Mouse (Mus musculus): Measurements from ENCODE around the gene Igsf11.
A peak's percentile ranks its signal among the peaks of the same experiment; 100 is the strongest.

Igsf11 gene

DNA sequence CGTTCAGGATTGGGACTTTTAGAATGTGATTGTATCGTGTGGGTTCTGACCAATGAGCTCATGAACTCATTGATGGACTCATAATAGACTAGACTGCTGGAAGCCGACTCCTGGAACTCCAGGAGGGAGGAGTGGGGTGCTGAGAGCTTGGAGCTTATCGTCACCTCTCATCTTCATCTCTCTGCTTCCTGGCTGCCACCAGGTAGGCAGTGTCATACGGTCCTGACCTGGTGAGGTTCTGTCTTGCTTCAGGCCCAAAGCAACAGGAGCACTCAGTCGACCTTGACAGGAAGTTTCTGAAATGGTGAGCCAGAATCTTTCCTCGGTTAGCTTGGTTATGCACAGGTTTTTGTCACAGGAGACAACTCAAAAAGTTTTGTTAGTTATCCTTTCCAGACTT lies at the start of gene Igsf11:
TSS of gene Igsf11 (plus strand) at position 301 of the 400 bp plus-strand sequence.
- DNase-seq (ENCODE audit: low spot score): no peak

DNA sequence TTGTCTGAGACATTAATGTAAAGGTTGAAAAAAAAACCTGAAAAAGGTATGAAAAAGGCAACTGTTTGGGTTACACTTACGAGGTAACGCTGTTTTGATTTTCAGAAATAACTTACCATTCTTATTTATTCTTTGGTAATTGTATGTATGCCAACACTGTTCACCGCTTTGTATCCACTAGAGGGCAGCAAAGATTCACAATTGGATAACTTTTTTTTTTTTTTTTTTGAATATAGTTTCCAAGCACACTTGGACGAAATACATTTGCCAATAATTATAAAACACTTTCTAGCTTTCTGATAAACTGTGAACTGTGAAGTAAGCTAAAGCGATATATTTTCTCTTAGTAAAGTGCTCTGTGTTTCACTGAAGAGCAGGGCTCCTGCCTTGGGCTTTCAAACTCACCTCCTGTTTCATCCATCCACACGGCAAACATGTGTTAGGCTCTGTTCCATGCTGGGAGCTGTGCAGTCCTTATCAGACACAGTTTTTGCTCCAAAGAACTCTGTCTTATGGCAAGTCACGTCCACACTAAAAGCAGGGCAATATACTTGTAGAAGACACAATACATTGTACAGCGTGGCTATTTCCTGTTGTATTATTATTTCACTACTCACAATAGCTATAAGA lies 34.2 kb upstream of the Igsf11 start:
- no peak for DNase-seq (ENCODE audit: low spot score)

DNA sequence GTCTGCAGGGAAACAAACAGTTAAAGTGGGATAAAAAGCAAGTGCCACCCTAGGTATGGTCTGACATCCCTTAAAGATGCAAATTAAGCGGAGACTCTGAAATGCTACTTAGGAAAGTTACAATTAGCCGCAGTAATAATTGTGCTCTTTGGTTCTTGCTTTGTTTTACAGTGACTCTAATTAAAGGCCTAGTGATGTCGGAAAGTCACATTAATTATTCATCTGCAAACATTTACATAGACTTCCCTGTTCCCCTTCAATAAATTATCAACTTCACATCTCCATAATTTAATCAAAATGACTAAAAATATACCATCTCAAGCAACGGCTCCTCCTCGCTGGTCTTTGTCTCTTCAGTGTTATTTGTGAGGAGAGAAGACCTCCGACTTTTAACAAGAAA lies 31.9 kb upstream of the Igsf11 start:
- no peak for DNase-seq (ENCODE audit: low spot score)

GRCm38 (mm10) chr16:38864358-38864757 lies 28.1 kb upstream of the Igsf11 start:
- no peak for DNase-seq (ENCODE audit: low spot score)

GRCm38 (mm10) chr16:38873231-38873630 lies 19.2 kb upstream of the Igsf11 start:
- no peak for DNase-seq (ENCODE audit: low spot score)

DNA sequence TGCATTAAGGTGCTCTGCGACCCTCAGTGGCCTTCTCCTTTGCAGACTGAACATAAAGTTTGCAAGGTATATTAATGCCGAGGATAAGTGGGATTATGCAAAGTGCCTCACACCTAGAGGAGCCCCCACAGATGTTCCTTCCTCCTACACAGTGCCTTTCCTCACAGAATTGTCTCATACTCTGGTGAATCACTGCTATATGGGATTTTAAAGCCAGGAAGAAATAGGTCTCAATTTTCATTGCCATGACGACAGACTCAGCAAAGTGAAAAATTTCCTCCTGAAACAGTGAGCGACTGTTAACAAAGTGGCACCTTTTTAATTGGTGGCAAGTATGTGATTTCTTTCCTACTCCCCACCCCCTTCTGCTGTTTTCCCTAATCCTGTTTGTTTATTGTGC lies 18.0 kb upstream of the Igsf11 start:
- DNase-seq (ENCODE audit: low spot score): no peak

DNA sequence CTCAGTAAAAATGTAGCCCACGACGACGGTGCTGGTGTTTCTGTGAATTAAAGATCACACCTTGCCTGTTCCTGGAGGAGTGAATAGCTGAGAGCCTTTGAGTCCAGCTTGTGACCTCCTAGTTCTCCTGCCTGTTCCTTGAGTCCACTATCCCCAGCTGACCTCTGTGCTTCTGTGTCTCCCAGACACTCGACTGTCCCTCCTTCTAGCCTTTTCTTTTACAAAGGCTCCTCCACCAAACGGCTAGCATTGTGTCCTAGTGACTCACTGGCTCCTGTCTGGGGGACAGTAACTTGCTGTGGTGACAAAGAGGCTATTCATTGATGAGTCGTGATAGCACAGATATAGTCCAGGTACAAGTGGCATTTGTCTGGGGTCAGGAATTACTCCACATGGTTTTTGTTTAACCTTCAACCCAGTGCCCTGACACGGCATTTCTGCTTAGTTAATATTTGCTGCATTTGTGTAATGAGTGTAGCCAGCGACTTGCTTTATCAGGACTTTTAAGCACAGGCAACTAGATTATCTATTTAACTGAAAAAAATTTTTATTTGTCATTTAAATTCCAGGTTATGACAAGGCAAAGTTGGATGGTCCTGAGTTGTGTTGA lies 6.5 kb downstream of the Igsf11 start:
- DNase-seq (ENCODE audit: low spot score): peak; percentile 77

GRCm38 (mm10) chr16:38900024-38900423 lies 7.6 kb downstream of the Igsf11 start:
- DNase-seq (ENCODE audit: low spot score): peak; percentile 66

DNA sequence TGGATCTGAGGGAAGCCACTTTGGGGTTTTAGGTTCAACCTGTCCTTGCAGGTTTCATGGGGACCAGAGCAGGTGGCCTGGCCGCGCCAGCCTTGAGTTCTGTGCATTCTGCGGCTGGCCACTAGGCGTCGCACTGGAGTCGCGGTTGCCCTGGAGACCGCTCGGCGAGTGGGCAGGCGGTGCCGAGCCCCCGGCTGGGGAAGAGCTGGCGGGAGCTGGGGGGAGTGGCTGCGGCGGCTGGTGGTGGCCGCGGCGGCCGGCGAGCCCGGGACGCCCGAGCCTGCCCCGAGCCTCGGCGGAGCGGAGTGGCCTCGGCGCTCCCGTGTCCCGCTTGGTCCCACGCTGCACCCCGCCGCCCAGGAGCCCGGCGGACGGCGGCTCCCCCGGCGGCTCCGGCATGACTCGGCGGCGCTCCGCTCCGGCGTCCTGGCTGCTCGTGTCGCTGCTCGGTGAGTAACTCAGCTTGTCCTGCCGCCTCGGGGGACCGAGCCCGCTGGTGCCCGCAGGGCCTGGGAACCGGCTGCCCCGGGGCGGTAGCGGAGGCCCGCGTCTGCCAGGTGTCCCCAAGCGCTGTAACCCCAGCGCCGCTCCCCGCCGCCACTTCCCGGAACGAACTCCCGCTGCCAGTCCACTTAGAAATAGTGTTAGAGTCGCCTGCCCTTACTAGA lies 9.8 kb downstream of the Igsf11 start:
- DNase-seq (ENCODE audit: low spot score): peak; percentile 90

DNA sequence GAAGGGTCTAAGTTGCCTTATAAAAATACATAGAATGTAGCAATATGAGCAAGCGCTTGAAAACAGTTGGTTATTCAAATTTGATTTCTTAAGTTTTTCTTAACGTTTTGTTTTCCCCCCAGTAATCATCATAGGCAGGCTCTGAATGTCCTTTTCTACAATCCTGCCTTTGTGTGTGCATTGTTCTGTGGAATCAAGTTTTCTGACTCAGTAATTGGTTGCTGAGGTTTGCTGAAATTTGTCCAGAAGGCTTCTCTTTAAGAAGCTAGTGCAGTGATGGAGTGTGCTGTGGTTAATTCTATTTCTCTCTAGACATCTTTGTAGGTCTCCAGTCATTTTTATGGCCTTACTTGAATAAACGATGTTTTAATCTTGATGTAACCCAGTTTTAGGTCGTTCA lies 10.5 kb downstream of the Igsf11 start:
- no peak for DNase-seq (ENCODE audit: low spot score)

DNA sequence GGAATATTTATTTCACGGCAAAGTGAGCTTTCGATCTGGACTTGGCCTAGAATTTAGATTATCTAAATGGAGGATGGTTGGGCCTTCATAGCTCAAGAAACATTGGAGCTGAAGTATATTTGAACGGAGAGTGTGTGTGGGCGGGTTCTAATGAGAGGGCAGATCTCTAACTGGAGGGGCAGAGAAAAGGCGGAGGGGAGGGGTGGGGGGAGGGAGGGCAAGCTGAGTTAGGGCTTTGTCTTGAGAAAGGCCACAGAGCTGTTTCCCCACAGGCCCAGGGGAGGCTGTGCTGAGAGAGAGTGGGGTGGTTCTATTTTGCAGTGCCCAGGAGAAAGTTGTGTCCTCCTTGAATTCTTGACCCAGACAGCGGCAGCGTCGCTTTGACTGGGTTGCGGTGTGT lies 11.7 kb downstream of the Igsf11 start:
- DNase-seq (ENCODE audit: low spot score): no peak

- no peak for DNase-seq (ENCODE audit: low spot score)
Measured at GRCm38 (mm10) chr16:38905911-38906310, 13.4 kb downstream of the Igsf11 start.

- DNase-seq (ENCODE audit: low spot score): no peak
Measured at GRCm38 (mm10) chr16:38908304-38908703, 15.8 kb downstream of the Igsf11 start.

DNA sequence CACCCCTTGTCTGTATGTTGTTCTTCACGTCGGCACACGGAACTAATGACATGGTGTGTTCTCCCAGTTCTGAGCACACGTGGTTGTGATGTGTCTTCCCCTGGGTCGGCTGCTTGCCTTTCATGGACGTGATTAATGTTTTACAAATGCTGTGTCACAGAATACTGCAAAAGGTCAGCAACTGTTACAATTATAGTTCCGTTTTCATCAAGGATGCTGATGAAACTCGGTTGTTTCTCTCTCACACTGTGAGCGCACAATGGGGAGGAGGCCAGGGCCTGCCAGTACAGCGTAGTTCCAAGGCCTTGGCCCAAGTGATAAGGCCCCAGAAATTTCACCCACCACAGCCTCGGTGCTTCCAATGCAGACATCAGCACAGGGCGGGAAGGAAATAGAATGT lies 17.0 kb downstream of the Igsf11 start:
- DNase-seq (ENCODE audit: low spot score): no peak

DNA sequence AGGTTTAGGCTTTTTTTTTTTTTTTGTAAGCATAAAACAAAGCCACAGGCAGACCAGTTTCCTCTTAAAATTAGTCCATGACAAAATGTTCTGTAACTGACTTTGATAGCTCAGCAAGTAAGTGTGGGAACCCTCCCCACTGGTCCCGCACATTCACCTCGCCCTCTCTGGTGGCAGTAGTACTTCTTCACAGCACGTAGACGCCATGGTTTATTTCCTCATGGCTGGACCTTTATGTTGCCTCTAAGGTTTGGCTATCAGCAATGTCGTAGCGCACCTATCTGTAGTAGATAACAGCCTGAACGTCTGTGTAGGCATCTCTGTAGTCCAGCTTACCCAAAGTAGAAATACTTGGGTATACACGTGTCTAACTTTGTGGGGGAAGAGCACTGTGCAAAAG lies 17.6 kb downstream of the Igsf11 start:
- DNase-seq (ENCODE audit: low spot score): no peak

GRCm38 (mm10) chr16:38915451-38915850 lies 23.0 kb downstream of the Igsf11 start:
- DNase-seq (ENCODE audit: low spot score): no peak

DNA sequence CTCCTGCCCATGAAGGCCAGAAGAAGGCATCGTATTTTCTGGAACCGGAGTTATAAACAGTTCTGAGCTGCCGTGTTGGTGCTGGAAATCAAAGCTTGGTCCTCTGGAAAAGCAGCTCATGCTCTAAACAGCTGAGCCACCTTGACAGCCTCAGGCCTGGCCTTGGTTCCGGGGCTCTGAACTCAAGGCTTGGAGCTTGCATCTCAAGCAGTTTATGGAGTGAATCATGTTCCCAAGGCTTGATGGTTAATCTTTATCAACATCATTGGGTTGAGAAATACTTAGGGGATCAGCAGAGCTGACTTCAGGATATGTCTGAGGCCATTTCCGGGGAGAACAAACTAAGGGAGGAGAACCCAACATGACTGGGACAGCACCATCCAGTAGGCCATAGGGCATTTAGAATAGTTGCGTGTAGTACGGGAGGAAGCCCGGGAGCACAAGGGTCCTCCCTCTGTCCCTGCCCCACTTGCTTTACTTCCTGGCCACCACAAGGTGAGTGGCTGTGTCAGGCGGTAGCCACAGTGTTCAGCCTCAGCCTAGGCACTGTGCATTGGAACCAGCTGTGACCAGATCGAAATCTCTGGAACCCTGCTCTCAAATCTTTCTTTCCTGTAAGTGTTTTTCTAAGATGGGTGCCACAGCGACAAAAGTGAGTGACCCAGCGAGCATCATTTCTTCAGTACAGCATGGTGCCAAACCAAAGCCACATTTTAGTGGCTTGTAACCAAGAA lies 23.7 kb downstream of the Igsf11 start:
- no peak for DNase-seq (ENCODE audit: low spot score)

DNA sequence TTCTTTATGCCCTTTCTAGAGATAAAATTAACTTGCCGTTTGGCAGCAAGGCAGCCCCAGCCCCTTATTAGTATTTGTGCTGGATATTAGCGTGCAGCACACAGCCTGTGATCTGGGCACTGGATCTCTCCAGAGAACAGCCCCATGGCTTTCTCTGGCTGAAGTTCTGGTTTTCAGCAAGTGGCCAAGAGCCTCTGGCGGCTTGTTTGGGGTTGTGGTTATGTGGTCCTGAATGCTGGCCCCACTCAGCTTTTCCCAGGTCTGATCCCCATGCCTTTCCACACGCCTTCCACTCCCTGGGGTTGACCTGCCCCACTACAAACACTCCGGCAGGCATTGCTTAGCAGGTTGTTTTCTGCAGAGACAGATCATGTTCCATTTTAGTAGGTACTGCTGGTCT lies 24.4 kb downstream of the Igsf11 start:
- no peak for DNase-seq (ENCODE audit: low spot score)

DNA sequence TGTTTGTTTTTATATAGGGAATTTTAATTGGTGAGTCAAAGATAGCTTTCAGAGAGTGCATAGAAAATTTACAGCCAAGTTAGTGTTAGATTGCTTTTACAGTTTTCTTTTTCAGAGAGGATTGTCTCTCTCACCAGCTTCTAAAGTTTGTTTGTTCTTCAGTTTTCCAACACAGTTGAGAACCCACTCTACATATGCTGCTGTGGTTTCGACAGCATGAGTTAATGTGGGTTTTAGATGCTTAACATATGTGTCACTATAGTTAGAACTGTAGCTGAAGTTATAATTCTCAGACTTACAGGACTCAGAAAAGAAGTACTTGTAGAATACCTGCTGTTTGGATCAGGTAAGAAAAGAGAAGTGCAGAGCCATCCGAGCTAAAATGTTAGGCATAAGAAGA lies 25.6 kb downstream of the Igsf11 start:
- DNase-seq (ENCODE audit: low spot score): no peak

DNA sequence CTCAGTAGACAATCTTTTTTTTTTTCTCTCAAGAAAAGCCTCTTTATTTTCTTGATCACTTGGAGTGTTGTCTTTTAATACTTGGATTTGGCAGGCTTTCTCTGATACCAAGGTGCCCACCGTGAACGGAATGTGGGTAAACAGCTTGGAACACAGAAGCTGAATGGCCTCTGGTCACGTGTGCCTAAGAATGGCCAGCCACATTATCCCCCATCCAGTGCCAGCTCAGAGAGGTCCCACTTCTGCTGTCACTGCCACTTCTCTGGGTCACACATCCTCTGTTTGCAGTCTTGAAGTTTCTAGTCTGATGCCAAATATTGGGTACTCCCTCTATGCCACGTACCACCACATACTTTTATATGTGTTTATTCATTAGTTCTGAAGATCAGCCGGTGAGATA lies 28.0 kb downstream of the Igsf11 start:
- DNase-seq (ENCODE audit: low spot score): no peak

- no peak for DNase-seq (ENCODE audit: low spot score)
Measured at GRCm38 (mm10) chr16:38924940-38925339, 32.5 kb downstream of the Igsf11 start.

DNA sequence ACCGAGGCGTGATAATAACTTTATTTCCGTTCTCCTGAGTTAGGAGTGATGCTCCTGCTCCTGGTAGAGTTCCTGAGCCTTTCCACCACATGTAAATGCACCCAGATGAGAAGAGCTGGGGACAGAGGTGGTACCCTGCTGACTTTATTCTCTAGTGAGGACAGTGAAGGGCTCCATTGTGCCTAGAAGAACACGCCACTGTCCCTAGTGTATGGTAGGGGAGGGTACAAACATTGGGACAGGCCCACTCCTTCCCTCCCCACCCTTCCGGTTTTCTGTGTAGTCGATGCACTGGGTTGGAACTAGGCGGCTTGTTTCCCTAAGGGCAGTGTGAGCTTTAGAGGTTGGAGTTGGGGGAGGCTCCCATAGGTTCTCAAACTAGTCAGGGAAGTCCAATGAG lies 36.3 kb downstream of the Igsf11 start:
- DNase-seq (ENCODE audit: low spot score): no peak

DNA sequence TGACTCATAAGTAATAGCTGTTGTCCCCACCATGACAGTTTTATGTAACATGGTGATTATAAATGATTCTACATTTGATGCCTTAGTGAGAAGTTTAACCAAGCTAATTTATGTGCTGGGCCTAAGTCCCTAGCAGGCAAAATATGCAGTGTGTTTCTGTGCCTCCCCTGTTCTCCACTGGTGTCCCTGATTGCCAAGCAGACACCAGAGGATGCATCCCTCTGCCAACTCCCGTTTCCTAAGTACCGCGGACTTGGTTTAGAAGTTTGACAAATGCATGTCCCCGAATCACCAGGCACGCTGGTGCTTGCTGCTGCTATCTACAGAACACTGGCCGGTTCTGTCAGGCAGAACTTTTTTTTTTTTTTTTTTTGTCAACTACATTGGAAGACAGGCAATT lies 39.0 kb downstream of the Igsf11 start:
- no peak for DNase-seq (ENCODE audit: low spot score)

Measured in yolk sac, embryonic 10.5 days (tissue).